Mouse (Mus musculus): ENCODE measurements around the gene Theg.

Gene Theg

GRCm38 (mm10) chr10:79587061-79587751 lies at the start of gene Theg:
Theg (minus strand) TSS chr10:79587331.
- DNase-seq (ENCODE audit: low spot score): no peak

- no peak for DNase-seq (ENCODE audit: low spot score)
These were observed 49.2 kb upstream of the Theg start for GRCm38 (mm10) chr10:79636287-79636686.

- no peak for DNase-seq (ENCODE audit: low spot score)
These were observed 46.1 kb upstream of the Theg start for GRCm38 (mm10) chr10:79633006-79633777.

GRCm38 (mm10) chr10:79631432-79631831 lies 44.3 kb upstream of the Theg start:
- DNase-seq (ENCODE audit: low spot score): no peak

GRCm38 (mm10) chr10:79628377-79628776 lies 41.2 kb upstream of the Theg start:
- no peak for DNase-seq (ENCODE audit: low spot score)

GRCm38 (mm10) chr10:79626156-79626555 lies 39.0 kb upstream of the Theg start:
- no peak for DNase-seq (ENCODE audit: low spot score)

GRCm38 (mm10) chr10:79625398-79625797 lies 38.3 kb upstream of the Theg start:
- DNase-seq (ENCODE audit: low spot score): no peak

- no peak for DNase-seq (ENCODE audit: low spot score)
These were observed 36.8 kb upstream of the Theg start for GRCm38 (mm10) chr10:79623950-79624349.

GRCm38 (mm10) chr10:79616376-79616775 lies 29.2 kb upstream of the Theg start:
- DNase-seq (ENCODE audit: low spot score): no peak

- DNase-seq (ENCODE audit: low spot score): no peak
These were observed 28.7 kb upstream of the Theg start for GRCm38 (mm10) chr10:79615860-79616259.

GRCm38 (mm10) chr10:79614305-79614643 lies 27.1 kb upstream of the Theg start:
- DNase-seq (ENCODE audit: low spot score): no peak

- DNase-seq (ENCODE audit: low spot score): peak; percentile 3
These were observed 26.6 kb upstream of the Theg start, which contains the start of gene C2cd4c for GRCm38 (mm10) chr10:79613578-79614304. C2cd4c (minus strand) TSS chr10:79614025.

- DNase-seq (ENCODE audit: low spot score): no peak
These were observed 25.3 kb upstream of the Theg start for GRCm38 (mm10) chr10:79612192-79613135.

- no peak for DNase-seq (ENCODE audit: low spot score)
These were observed 24.2 kb upstream of the Theg start for GRCm38 (mm10) chr10:79611296-79611695.

GRCm38 (mm10) chr10:79609276-79609675 lies 22.1 kb upstream of the Theg start:
- DNase-seq (ENCODE audit: low spot score): no peak

GRCm38 (mm10) chr10:79607892-79608291 lies 20.8 kb upstream of the Theg start:
- no peak for DNase-seq (ENCODE audit: low spot score)

GRCm38 (mm10) chr10:79606537-79606936 lies 19.4 kb upstream of the Theg start:
- DNase-seq (ENCODE audit: low spot score): no peak

GRCm38 (mm10) chr10:79597936-79598230 lies 10.8 kb upstream of the Theg start:
- DNase-seq (ENCODE audit: low spot score): no peak

- DNase-seq (ENCODE audit: low spot score): no peak
These were observed 10.2 kb upstream of the Theg start for GRCm38 (mm10) chr10:79597051-79597935.

- no peak for DNase-seq (ENCODE audit: low spot score)
These were observed 8.4 kb upstream of the Theg start for GRCm38 (mm10) chr10:79595590-79595929.
